Mouse (Mus musculus) forebrain, embryonic 11.5 days (tissue): Measurements from ENCODE around the gene Cntnap2. TPM values are rescaled to one million over a fixed set of nuclear protein-coding genes. Genes with fewer than 3 reads are reported as not detected.

Source experiments
- ATAC-seq: fragments of 200-750 bp; cut with Nextera tagmentation; replicated peaks from 2 replicates; pipeline ENCODE4 v1.8.0; 2017; ENCODE audit warnings: moderate TSS enrichment; ENCODE audit not compliant: low FRiP score
- DNase-seq: peaks from one replicate; pipeline ENCODE4 v3.0.0-alpha.2; 2017; ENCODE audit warnings: low spot score
- H3K27ac ChIP-seq: fragments of 300-500 bp; sonication (generic); 2 replicates; pipeline ENCODE4 v1.5.1; 2014; ENCODE audit warnings: low read depth, low read length
- H3K27me3 ChIP-seq: fragments of 300-500 bp; sonication (generic); 2 replicates; pipeline ENCODE4 v1.6.1; 2014; ENCODE audit warnings: mild to moderate bottlenecking, low read length, mixed read lengths; ENCODE audit not compliant: control insufficient read depth, insufficient read depth
- H3K36me3 ChIP-seq: fragments of 300-500 bp; sonication (generic); 2 replicates; pipeline ENCODE4 v1.6.1; 2014; ENCODE audit warnings: mild to moderate bottlenecking, low read length, moderate library complexity, mixed read lengths; ENCODE audit not compliant: control insufficient read depth, insufficient read depth
- H3K4me1 ChIP-seq: fragments of 300-500 bp; sonication (generic); replicated peaks from 2 replicates; pipeline ENCODE4 v1.6.1; 2014; ENCODE audit warnings: low read length, mixed read lengths; ENCODE audit not compliant: control insufficient read depth, insufficient read depth
- H3K4me2 ChIP-seq: fragments of 300-500 bp; sonication (generic); 2 replicates; pipeline ENCODE4 v1.6.1; 2014; ENCODE audit warnings: low read depth, mild to moderate bottlenecking, low read length, moderate library complexity, mixed read lengths; ENCODE audit not compliant: severe bottlenecking
- H3K4me3 ChIP-seq: fragments of 300-500 bp; sonication (generic); 2 replicates; pipeline ENCODE4 v1.5.1; 2014; ENCODE audit warnings: low read depth, low read length
- H3K9ac ChIP-seq: fragments of 300-500 bp; sonication (generic); 2 replicates; pipeline ENCODE4 v1.6.1; 2014; ENCODE audit warnings: low read length
- H3K9me3 ChIP-seq: fragments of 300-500 bp; sonication (generic); 2 replicates; pipeline ENCODE4 v1.6.1; 2016; ENCODE audit warnings: low read length, mixed read lengths; ENCODE audit not compliant: control insufficient read depth
- whole genome bisulfite sequencing: fragments of 180-500 bp; shearing (Covaris S2); extraction: QIAGEN DNeasy Blood & Tissue Kit; methylation state at CpG from one replicate; pipeline ENCODE4 v1.1.7; 2014; 5-methylcytosine and 5-hydroxymethylcytosine counted together
- polyA plus RNA-seq: library from polyadenylated mRNA; unstranded; fragments of >200 nt; fragmentation: Nextera tagmentation; extraction: Ambion mirVana; gene quantifications from 2 replicates; pipeline ENCODE4 v1.2.1, GENCODE M21; 2014

Gene Cntnap2
- polyA plus RNA-seq, 1 experiment from 2014 or later, result 69.6 TPM

GRCm38 (mm10) chr6:46361091-46361490 is 1301.9 kb downstream of the Cntnap2 start:
- Histone ChIP-seq H3K27me3 (no peaks in the 10 kb centered on the region), H3K27ac (no peak overlapping the region), H3K9me3 (no peaks in the 10 kb centered on the region), H3K36me3 (no peaks in the 10 kb centered on the region), H3K4me1 (no peaks in the 10 kb centered on the region), H3K4me3 (no peak overlapping the region), H3K9ac (no peak overlapping the region), H3K4me2 (no peak overlapping the region)
- no peak for ATAC-seq
- 90% methylated on average over 2 of the region's 2 CpGs for WGBS
- DNase-seq, result no peak

DNA sequence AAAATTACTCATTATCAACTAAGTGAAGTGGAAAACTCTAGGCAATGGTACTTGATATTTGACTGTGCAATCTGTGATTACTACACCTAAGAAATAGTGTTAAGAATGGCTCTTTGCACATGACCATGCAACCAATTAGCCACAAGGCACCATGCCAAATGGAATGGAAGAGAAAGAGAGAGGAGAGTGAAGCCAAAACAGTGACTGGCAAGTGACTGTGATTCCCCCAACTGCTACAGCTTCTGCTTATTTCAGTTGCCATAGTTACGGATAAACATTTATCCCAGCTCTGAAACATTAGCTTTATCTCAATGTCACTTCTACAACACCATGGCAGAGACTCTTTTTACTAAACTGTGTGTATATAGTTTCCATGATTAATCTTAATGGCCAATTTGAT is 1303.0 kb downstream of the Cntnap2 start:
- H3K9me3 ChIP-seq, result no peaks in the 10 kb centered on the region
- no peaks in the 10 kb centered on the region for H3K36me3 ChIP-seq
- no peak overlapping the region for H3K9ac ChIP-seq
- H3K27ac ChIP-seq, result no peak overlapping the region
- H3K27me3 ChIP-seq, result no peaks in the 10 kb centered on the region
- no peak for DNase-seq
- 92% methylated on average over 1 of the region's 1 CpGs for WGBS
- H3K4me3 ChIP-seq, result no peak overlapping the region
- ATAC-seq, result no peak
- H3K4me2 ChIP-seq, result no peak overlapping the region
- no peaks in the 10 kb centered on the region for H3K4me1 ChIP-seq

GRCm38 (mm10) chr6:46398725-46399589 is 1339.8 kb downstream of the Cntnap2 start:
- no peak overlapping the region for H3K4me3 ChIP-seq
- H3K27ac ChIP-seq, result no peak overlapping the region
- WGBS, result 84% methylated on average over 2 of the region's 2 CpGs
- H3K9ac ChIP-seq, result no peak overlapping the region
- no peaks in the 10 kb centered on the region for H3K27me3 ChIP-seq
- DNase-seq (no peak), ATAC-seq (no peak)
- H3K4me2 ChIP-seq, result no peak overlapping the region
- H3K9me3 ChIP-seq, result no peaks in the 10 kb centered on the region
- no peaks in the 10 kb centered on the region for H3K36me3 ChIP-seq
- H3K4me1 ChIP-seq, result no peaks in the 10 kb centered on the region

DNA sequence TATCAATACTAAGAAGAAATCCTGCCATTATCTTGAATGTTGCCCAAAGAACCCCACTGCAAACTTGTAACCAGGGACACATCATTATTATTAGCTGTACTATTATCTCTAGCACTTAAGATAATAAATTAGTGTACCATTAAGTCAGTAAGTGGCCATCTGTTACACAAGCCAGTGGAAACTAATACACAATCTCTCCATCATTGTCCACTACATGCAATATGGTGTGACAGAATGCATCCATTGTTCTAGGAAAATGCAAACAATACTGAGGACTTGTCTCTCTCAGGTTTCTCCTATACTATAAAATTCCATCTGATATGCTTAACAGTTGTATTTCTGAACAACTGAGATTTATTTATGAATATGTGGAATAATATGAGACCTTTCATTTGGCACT is 1355.0 kb downstream of the Cntnap2 start:
- Histone ChIP-seq H3K4me2 (no peak overlapping the region), H3K27ac (no peak overlapping the region), H3K9ac (no peak overlapping the region), H3K4me1 (no peaks in the 10 kb centered on the region), H3K9me3 (no peaks in the 10 kb centered on the region), H3K27me3 (no peaks in the 10 kb centered on the region), H3K4me3 (no peak overlapping the region), H3K36me3 (no peaks in the 10 kb centered on the region)
- no peak for ATAC-seq
- no peak for DNase-seq

DNA sequence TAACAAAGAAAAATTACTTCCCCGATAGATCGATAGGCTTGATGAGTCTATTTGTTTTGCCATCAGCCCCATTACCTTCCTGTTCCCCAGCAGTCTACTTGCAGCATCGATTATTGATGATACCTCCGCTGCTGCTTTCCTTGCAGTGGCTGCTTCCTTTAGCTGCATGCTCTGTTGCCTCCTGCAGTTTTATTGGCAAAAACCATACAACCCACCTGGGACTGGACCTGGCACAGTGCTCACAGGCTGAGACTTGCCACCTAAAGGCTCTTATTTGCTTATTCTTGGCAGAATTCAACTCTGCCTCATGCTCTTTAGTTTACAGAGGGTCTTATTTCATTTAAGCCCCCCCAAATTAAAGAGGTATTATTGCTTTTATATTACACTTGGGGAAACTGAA is 1355.4 kb downstream of the Cntnap2 start:
- Histone ChIP-seq H3K4me2 (no peak overlapping the region), H3K4me1 (no peaks in the 10 kb centered on the region), H3K36me3 (no peaks in the 10 kb centered on the region), H3K9me3 (no peaks in the 10 kb centered on the region), H3K4me3 (no peak overlapping the region), H3K27me3 (no peaks in the 10 kb centered on the region), H3K27ac (no peak overlapping the region), H3K9ac (no peak overlapping the region)
- ATAC-seq (no peak), DNase-seq (no peak)
- WGBS, result 97% methylated on average over 4 of the region's 4 CpGs

DNA sequence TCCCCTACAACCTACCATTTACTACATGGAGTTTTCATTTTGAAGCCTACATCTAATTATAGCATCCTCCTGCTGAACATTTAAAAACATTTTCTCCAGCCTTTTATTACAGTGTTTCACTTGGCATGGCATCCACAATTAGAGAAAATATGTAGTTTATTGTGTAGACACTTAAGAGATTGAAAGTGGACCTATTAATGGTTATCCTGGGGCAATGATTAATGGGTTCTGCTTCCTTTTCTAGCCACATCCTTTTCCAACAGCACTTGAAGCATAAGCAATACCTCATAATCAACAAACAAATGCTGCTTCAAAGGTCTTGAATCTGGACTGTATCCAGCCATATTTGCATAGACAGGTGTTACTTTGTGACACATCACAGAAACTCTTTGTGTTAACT is 1360.7 kb downstream of the Cntnap2 start:
- Histone ChIP-seq H3K4me1 (no peaks in the 10 kb centered on the region), H3K9ac (no peak overlapping the region), H3K27me3 (no peaks in the 10 kb centered on the region), H3K27ac (no peak overlapping the region), H3K4me2 (no peak overlapping the region), H3K9me3 (no peaks in the 10 kb centered on the region), H3K4me3 (no peak overlapping the region), H3K36me3 (no peaks in the 10 kb centered on the region)
- no peak for ATAC-seq
- DNase-seq, result no peak

- H3K9me3 ChIP-seq, result no peaks in the 10 kb centered on the region
- DNase-seq (no peak), ATAC-seq (no peak)
- no peaks in the 10 kb centered on the region for H3K27me3 ChIP-seq
- no peaks in the 10 kb centered on the region for H3K36me3 ChIP-seq
- no peak overlapping the region for H3K4me3 ChIP-seq
- H3K4me1 ChIP-seq, result no peaks in the 10 kb centered on the region
- H3K9ac ChIP-seq, result no peak overlapping the region
- no peak overlapping the region for H3K27ac ChIP-seq
- no peak overlapping the region for H3K4me2 ChIP-seq
These were observed 1361.2 kb downstream of the Cntnap2 start for GRCm38 (mm10) chr6:46420349-46420748.

DNA sequence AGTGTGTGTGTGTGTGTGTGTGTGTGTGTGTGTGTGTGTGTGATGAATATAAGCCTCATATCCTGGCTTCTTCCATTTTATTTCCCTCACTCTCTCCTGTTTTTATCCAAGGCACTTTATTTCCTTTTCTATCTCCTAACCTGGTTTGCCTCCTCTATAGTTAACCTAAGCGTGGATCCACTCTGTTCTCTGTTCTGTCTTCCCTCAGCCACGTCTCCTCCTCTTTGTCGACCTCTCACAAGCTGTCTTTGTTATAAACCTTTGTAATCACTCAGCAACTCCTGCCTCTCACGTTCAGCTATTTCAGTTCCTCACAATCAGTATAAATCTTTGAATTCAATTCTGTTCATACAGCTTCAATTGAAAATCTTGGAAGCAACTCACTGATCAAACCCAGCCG is 1369.1 kb downstream of the Cntnap2 start:
- no peak for DNase-seq
- 42% methylated on average over 5 of the region's 5 CpGs for WGBS

More for the DNA sequence above, 1369.1 kb downstream of the Cntnap2 start:
- Histone ChIP-seq H3K36me3 (no peaks in the 10 kb centered on the region), H3K9ac (no peak overlapping the region), H3K4me2 (no peak overlapping the region), H3K27me3 (no peaks in the 10 kb centered on the region), H3K4me3 (no peak overlapping the region), H3K4me1 (no peaks in the 10 kb centered on the region), H3K9me3 (no peaks in the 10 kb centered on the region), H3K27ac (no peak overlapping the region)
- no peak for ATAC-seq
